Mouse (Mus musculus) B cell, adult 2 months (primary cell): Measurements from ENCODE around the gene Serinc4.

Experiments
- DNase-seq, 2 experiments: peaks; one replicate each; pipeline ENCODE4 v3.0.0; 2022

The Serinc4 gene

GRCm38 (mm10) chr2:121446506-121446905, 10.1 kb downstream of the Serinc4 start:
- DNase-seq, result no peak

GRCm38 (mm10) chr2:121445117-121445516, 11.5 kb downstream of the Serinc4 start:
- no peak for DNase-seq

GRCm38 (mm10) chr2:121444178-121444577, 12.4 kb downstream of the Serinc4 start, which contains the start of gene Ell3:
TSS of gene Ell3 (minus strand) at chr2:121444278.
- DNase-seq, result no peak

- DNase-seq, result no peak
Observed at GRCm38 (mm10) chr2:121443068-121443349, 13.6 kb downstream of the Serinc4 start.

- peak; percentile 88 for DNase-seq
Observed at GRCm38 (mm10) chr2:121442259-121443067, 14.1 kb downstream of the Serinc4 start.

GRCm38 (mm10) chr2:121441800-121442199, 14.8 kb downstream of the Serinc4 start:
- peak; percentile 77 to 80 for DNase-seq

GRCm38 (mm10) chr2:121440834-121441605, 15.6 kb downstream of the Serinc4 start:
- no peak for DNase-seq

GRCm38 (mm10) chr2:121439746-121440145, 16.8 kb downstream of the Serinc4 start:
- DNase-seq, result no peak

- DNase-seq, result peak; percentile 29 to 44
Observed at GRCm38 (mm10) chr2:121434854-121435253, 21.7 kb downstream of the Serinc4 start.

GRCm38 (mm10) chr2:121425890-121426289, 30.7 kb downstream of the Serinc4 start:
- DNase-seq, result no peak

- no peak for DNase-seq
Observed at GRCm38 (mm10) chr2:121423166-121423565, 33.4 kb downstream of the Serinc4 start.

- no peak for DNase-seq
Observed at GRCm38 (mm10) chr2:121418476-121418875, 38.1 kb downstream of the Serinc4 start.

- no peak for DNase-seq
Observed at GRCm38 (mm10) chr2:121416356-121416755, 40.2 kb downstream of the Serinc4 start.

GRCm38 (mm10) chr2:121415591-121415990, 41.0 kb downstream of the Serinc4 start:
- no peak for DNase-seq

GRCm38 (mm10) chr2:121415103-121415502, 41.5 kb downstream of the Serinc4 start:
- no peak for DNase-seq

- peak; percentile 56 to 68 for DNase-seq
Observed at GRCm38 (mm10) chr2:121414139-121414685, 42.4 kb downstream of the Serinc4 start.

GRCm38 (mm10) chr2:121413387-121414042, 43.1 kb downstream of the Serinc4 start, which contains the start of the genes Pdia3 and Catsper2:
TSS of gene Pdia3 (plus strand) at chr2:121413775.
TSS of gene Catsper2 (minus strand) at chr2:121413792.
- DNase-seq, result peak; percentile 92 to 93

- DNase-seq, result no peak
Observed at GRCm38 (mm10) chr2:121412843-121413386, 43.7 kb downstream of the Serinc4 start.

GRCm38 (mm10) chr2:121408160-121408559, 48.4 kb downstream of the Serinc4 start:
- peak; percentile 75 for DNase-seq

GRCm38 (mm10) chr2:121403296-121403695, 53.3 kb downstream of the Serinc4 start:
- DNase-seq, result no peak

GRCm38 (mm10) chr2:121396624-121397023, 60.0 kb downstream of the Serinc4 start:
- DNase-seq, result peak; percentile 83 to 85
